Mouse (Mus musculus) bone marrow, adult 2 months (tissue): Measurements from ENCODE around the gene Prmt9.

Experiments used
- CTCF ChIP-seq: fragments of 200-500 bp; IDR thresholded peaks from 2 replicates; pipeline ENCODE4 v1.5.1; 2011; ENCODE audit warnings: low read length, control low read depth; ENCODE audit not compliant: control insufficient read depth, insufficient read depth
- POLR2A ChIP-seq: fragments of 200-500 bp; IDR thresholded peaks from 2 replicates; pipeline ENCODE4 v1.6.1; 2011; ENCODE audit warnings: low read depth, mild to moderate bottlenecking, control low read depth, low read length, borderline replicate concordance; ENCODE audit not compliant: control insufficient read depth

DNA sequence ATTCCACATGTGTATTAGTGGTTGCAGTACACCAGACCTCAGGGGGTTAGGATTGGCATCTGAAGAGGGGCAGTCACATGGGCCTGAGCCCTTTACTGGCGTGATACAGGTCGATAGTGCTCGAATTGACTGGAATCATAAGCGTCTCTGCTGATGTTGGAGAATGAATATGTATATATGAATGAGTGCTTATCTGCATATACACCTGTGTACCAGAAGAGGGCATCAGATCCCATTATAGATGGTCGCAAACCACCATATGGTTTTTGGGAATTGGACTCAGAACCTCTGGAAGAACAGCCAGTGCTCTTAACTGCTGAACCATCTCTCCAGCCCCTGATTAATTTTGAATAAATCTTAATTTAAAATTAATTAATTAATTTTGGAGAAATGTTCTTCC is 25.0 kb downstream of the Prmt9 start:
- TF ChIP-seq CTCF: no peak
- TF ChIP-seq POLR2A: no peak
